Mouse (Mus musculus) lung, embryonic 14.5 days (tissue): ENCODE results near the gene Thy1. TPM values are rescaled to one million over a fixed set of nuclear protein-coding genes. Genes with fewer than 3 reads are reported as not detected.

Experiments
- ATAC-seq: fragments of 200-750 bp; cut with Nextera tagmentation; 2 replicates; pipeline ENCODE4 v1.8.0; 2017; ENCODE audit warnings: mild to moderate bottlenecking, moderate TSS enrichment, moderate library complexity; ENCODE audit not compliant: insufficient read depth
- DNase-seq: peaks from one replicate; pipeline ENCODE4 v3.0.0-alpha.2; 2015
- H3K27ac ChIP-seq: fragments of 300-500 bp; sonication (generic); 2 replicates; pipeline ENCODE4 v1.5.1; 2014; ENCODE audit warnings: low read depth, mild to moderate bottlenecking, moderate library complexity
- H3K27me3 ChIP-seq: fragments of 300-500 bp; sonication (generic); 2 replicates; pipeline ENCODE4 v1.6.1; 2014; ENCODE audit warnings: low read length, control low read depth; ENCODE audit not compliant: insufficient read depth
- H3K36me3 ChIP-seq: fragments of 300-500 bp; sonication (generic); 2 replicates; pipeline ENCODE4 v1.6.1; 2014; ENCODE audit warnings: control low read depth; ENCODE audit not compliant: insufficient read depth
- H3K4me1 ChIP-seq: fragments of 300-500 bp; sonication (generic); 2 replicates; pipeline ENCODE4 v1.6.1; 2014; ENCODE audit warnings: antibody characterized with exemption, control low read depth; ENCODE audit not compliant: insufficient read depth
- H3K4me2 ChIP-seq: fragments of 300-500 bp; sonication (generic); 2 replicates; pipeline ENCODE4 v1.6.1; 2014; ENCODE audit warnings: mild to moderate bottlenecking
- H3K4me3 ChIP-seq: fragments of 300-500 bp; sonication (generic); 2 replicates; pipeline ENCODE4 v1.5.1; 2014; ENCODE audit warnings: low read depth, low read length
- H3K9ac ChIP-seq: fragments of 300-500 bp; sonication (generic); 2 replicates; pipeline ENCODE4 v1.6.1; 2014
- H3K9me3 ChIP-seq: fragments of 300-500 bp; sonication (generic); 2 replicates; pipeline ENCODE4 v1.6.1; 2016; ENCODE audit warnings: low read depth, low read length, control low read depth
- CTCF ChIP-seq: IDR thresholded peaks from 2 replicates; pipeline ENCODE4 v1.5.1; 2016; ENCODE audit warnings: antibody characterized with exemption, low read depth
- WGBS: fragments of 180-500 bp; shearing (Covaris S2); extraction: QIAGEN DNeasy Blood & Tissue Kit; methylation state at CpG from one replicate; pipeline ENCODE4 v1.1.7; 2014; 5-methylcytosine and 5-hydroxymethylcytosine counted together
- polyA plus RNA-seq: library from polyadenylated mRNA; unstranded; fragments of >200 nt; fragmentation: Nextera tagmentation; extraction: Ambion mirVana; gene quantifications from 2 replicates; pipeline ENCODE4 v1.2.1, GENCODE M21; 2014

The Thy1 gene
- polyA plus RNA-seq, 1 experiment from 2014 or later = 0.46 TPM

- peak; percentile 32 for ATAC-seq
Measured at GRCm38 (mm10) chr9:44084236-44084635, 41.1 kb downstream of the Thy1 start.

GRCm38 (mm10) chr9:44084659-44085229 lies 41.6 kb downstream of the Thy1 start:
- Histone ChIP-seq H3K27ac (no peak overlapping the region), H3K27me3 (peaks cover 29% of the 10 kb centered on the region; the same call in 1 of the 2 replicates), H3K9ac (peak overlapping the region; percentile 73), H3K36me3 (no peaks in the 10 kb centered on the region), H3K4me2 (peak overlapping the region; percentile 100), H3K4me1 (peaks cover 7% of the 10 kb centered on the region; the same call in 1 of the 2 replicates), H3K9me3 (no peaks in the 10 kb centered on the region), H3K4me3 (peak overlapping the region; percentile 59)
- peak; percentile 75 for ATAC-seq
- WGBS = under 1% methylated on average over 62 of the region's 62 CpGs
- DNase-seq = peak; percentile 91
- no peak for TF ChIP-seq CTCF

More at GRCm38 (mm10) chr9:44084236-44084635, 41.1 kb downstream of the Thy1 start:
- H3K9me3 ChIP-seq = no peaks in the 10 kb centered on the region
- H3K36me3 ChIP-seq = no peaks in the 10 kb centered on the region
- H3K4me1 ChIP-seq = peaks cover 7% of the 10 kb centered on the region; the same call in 1 of the 2 replicates
- H3K27me3 ChIP-seq = peaks cover 29% of the 10 kb centered on the region; the same call in 1 of the 2 replicates
- DNase-seq = peak; percentile 39
- TF ChIP-seq CTCF = 0 out of 2 replicates have a peak, but pooled peaks have one; percentile 3
- H3K4me3 ChIP-seq = peak overlapping the region; percentile 59
- peak overlapping the region; percentile 73 for H3K9ac ChIP-seq
- 2% methylated on average over 14 of the region's 14 CpGs for WGBS
- H3K4me2 ChIP-seq = peak overlapping the region; percentile 100
- no peak overlapping the region for H3K27ac ChIP-seq

GRCm38 (mm10) chr9:44085276-44085675 lies 42.1 kb downstream of the Thy1 start:
- Histone ChIP-seq H3K9ac (peak overlapping the region; percentile 73), H3K4me2 (peak overlapping the region; percentile 100), H3K4me3 (peak overlapping the region; percentile 59), H3K27me3 (peaks cover 29% of the 10 kb centered on the region; the same call in 1 of the 2 replicates), H3K36me3 (no peaks in the 10 kb centered on the region), H3K4me1 (peaks cover 7% of the 10 kb centered on the region; the same call in 1 of the 2 replicates), H3K9me3 (no peaks in the 10 kb centered on the region), H3K27ac (no peak overlapping the region)
- DNase-seq (no peak), ATAC-seq (no peak)
- TF ChIP-seq CTCF = no peak
- 4% methylated on average over 10 of the region's 10 CpGs for WGBS

GRCm38 (mm10) chr9:44085741-44086665 lies 42.8 kb downstream of the Thy1 start:
- Histone ChIP-seq H3K36me3 (peaks cover 1% of the 10 kb centered on the region; the same call in 1 of the 2 replicates), H3K4me1 (peaks cover 7% of the 10 kb centered on the region; the same call in 1 of the 2 replicates), H3K9ac (peak overlapping the region; percentile 73; the same call in 1 of the 2 replicates), H3K4me2 (peak overlapping the region; percentile 100), H3K27me3 (peaks cover 29% of the 10 kb centered on the region; the same call in 1 of the 2 replicates), H3K27ac (no peak overlapping the region), H3K4me3 (peak overlapping the region; percentile 59; the same call in 1 of the 2 replicates), H3K9me3 (no peaks in the 10 kb centered on the region)
- ATAC-seq = no peak
- no peak for TF ChIP-seq CTCF
- DNase-seq = no peak
- WGBS = 60% methylated on average over 15 of the region's 15 CpGs

GRCm38 (mm10) chr9:44086960-44087359 lies 43.8 kb downstream of the Thy1 start:
- Histone ChIP-seq H3K4me2 (no peak overlapping the region), H3K9ac (no peak overlapping the region), H3K27ac (no peak overlapping the region), H3K4me3 (no peak overlapping the region), H3K36me3 (peaks cover 9% of the 10 kb centered on the region; the same call in 1 of the 2 replicates), H3K27me3 (peaks cover 29% of the 10 kb centered on the region; the same call in 1 of the 2 replicates), H3K4me1 (peaks cover 7% of the 10 kb centered on the region; the same call in 1 of the 2 replicates), H3K9me3 (no peaks in the 10 kb centered on the region)
- no peak for ATAC-seq
- DNase-seq = no peak
- no peak for TF ChIP-seq CTCF
- WGBS = 49% methylated on average over 10 of the region's 10 CpGs

GRCm38 (mm10) chr9:44087761-44088455 lies 44.7 kb downstream of the Thy1 start:
- ATAC-seq (no peak), DNase-seq (peak; percentile 56)
- 8% methylated on average over 15 of the region's 15 CpGs for WGBS
- Histone ChIP-seq H3K27ac (peak overlapping the region; percentile 58; the same call in 1 of the 2 replicates), H3K9ac (no peak overlapping the region; the same call in 1 of the 2 replicates), H3K27me3 (peaks cover 23% of the 10 kb centered on the region; the same call in 1 of the 2 replicates), H3K4me2 (peak overlapping the region; percentile 35; the same call in 1 of the 2 replicates), H3K36me3 (peaks cover 14% of the 10 kb centered on the region; the same call in 1 of the 2 replicates), H3K4me1 (peaks cover 7% of the 10 kb centered on the region; the same call in 1 of the 2 replicates), H3K9me3 (no peaks in the 10 kb centered on the region), H3K4me3 (no peak overlapping the region)
- no peak for TF ChIP-seq CTCF
